Mouse (Mus musculus): Measurements from ENCODE around the gene Tjp3. TPM values are rescaled to one million over a fixed set of nuclear protein-coding genes. Genes with fewer than 3 reads are reported as not detected.

Tjp3 gene
- polyA plus RNA-seq, 1 experiment from 2014 or later = 11.6 TPM

DNA sequence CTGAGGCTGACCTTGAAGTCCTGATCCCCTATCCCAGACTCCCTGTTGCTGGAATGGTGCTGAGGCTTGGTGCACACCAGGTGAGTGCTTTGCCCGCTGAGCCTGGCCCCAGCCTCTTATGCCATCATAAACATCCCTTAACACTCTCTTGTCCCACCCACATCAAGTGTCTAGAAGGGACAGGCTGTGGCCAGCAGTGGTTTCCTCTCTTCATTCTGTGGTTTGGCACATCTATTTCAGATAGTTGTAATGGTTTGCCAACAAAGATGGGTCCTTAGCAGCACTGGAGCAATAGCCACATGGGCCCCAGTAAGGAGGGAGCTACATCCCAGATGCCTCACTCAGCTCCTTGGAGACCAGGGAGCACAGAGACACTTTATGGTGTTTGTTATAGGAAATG is 36.5 kb downstream of the Tjp3 start:
- WGBS = 39% methylated on average over 1 of the region's 1 CpGs
- no peak overlapping the region for H3K9ac ChIP-seq (ENCODE audit: low read depth, low read length)
- H3K27ac ChIP-seq (ENCODE audit: low read depth, low read length) = no peak overlapping the region
- H3K4me1 ChIP-seq (ENCODE audit: control insufficient read depth, insufficient read depth, low read length) = 0 out of 2 replicates have a peak, but pooled peaks cover 10% of the 10 kb centered on the region
- H3K4me3 ChIP-seq (ENCODE audit: low read length) = no peak overlapping the region
- no peak overlapping the region for H3K4me2 ChIP-seq (replicated peaks; ENCODE audit: low read depth, low read length)
- no peak for ATAC-seq (ENCODE audit: low FRiP score, low TSS enrichment)
- H3K27me3 ChIP-seq (ENCODE audit: control insufficient read depth, insufficient read depth, low read length) = peaks cover 55% of the 10 kb centered on the region
- no peaks in the 10 kb centered on the region for H3K36me3 ChIP-seq (ENCODE audit: control insufficient read depth, insufficient read depth, low read length)
- H3K9me3 ChIP-seq (ENCODE audit: control insufficient read depth, low read length) = no peaks in the 10 kb centered on the region

DNA sequence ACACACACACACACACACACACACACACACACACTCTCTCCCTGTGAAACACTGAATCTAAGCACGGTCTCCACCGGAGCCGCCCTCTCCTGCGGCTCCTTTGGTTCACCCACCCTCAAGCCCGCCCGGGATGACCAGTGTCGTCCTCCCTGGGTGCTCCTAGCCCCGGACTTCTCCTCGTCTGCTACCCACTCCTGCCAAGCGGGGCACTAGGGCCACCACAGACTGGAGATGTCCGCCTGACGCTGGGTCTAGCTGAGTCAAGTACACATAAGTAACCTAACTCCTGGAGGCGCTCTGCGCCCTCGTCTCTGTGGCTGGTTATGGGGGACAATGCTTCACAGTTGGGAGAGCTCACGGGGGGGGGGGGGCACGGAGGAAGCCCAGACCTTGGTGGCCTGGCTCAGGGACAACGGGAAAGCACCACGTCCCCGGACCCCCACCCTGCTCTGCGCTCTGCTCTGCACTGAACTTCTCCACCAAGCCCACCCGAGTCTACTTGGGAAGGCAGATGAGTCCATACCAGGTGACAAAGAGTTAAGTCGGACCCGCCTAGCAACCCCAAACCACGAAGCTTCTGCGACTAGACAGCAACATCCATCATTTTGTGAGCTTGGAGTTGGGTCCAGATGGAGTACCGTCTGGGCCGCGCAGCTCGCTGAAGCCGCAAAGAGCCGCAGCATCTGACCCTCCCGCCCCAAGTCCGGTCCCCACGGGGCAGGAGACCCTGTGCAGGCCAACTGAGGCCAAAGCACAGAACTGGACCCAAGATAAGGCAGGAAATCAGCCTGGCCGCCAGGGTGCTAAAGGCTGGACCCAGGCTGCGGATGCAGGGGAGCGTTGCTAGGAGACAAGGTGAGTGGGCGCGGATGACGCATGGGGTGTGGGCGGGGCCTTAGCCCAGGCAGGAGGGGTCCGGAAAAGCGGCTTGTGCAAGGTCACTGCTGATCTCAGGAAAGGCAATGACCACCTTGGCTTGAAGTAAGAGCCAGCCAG is 38.7 kb downstream of the Tjp3 start, which contains the start of gene Matk:
Gene Matk (plus strand): TSS at position 512 of the 996 bp plus-strand sequence.
- WGBS = 10% methylated on average over 44 of the region's 44 CpGs
- Histone ChIP-seq H3K9ac (ENCODE audit: low read depth, low read length) (no peak within 1 kb of the TSS), H3K27me3 (ENCODE audit: control insufficient read depth, insufficient read depth, low read length) (peaks cover 41% of the 10 kb centered on the region), H3K36me3 (ENCODE audit: control insufficient read depth, insufficient read depth, low read length) (no peaks in the 10 kb centered on the region), H3K4me1 (ENCODE audit: control insufficient read depth, insufficient read depth, low read length) (0 out of 2 replicates have a peak, but pooled peaks cover 5% of the 10 kb centered on the region), H3K4me3 (ENCODE audit: low read length) (peak within 1 kb of the TSS; percentile 8; the same call in 1 of the 2 replicates), H3K27ac (ENCODE audit: low read depth, low read length) (no peak within 1 kb of the TSS), H3K4me2 (replicated peaks; ENCODE audit: low read depth, low read length) (no peak within 1 kb of the TSS), H3K9me3 (ENCODE audit: control insufficient read depth, low read length) (no peaks in the 10 kb centered on the region)
- peak; percentile 38; the same call in 1 of the 2 replicates for ATAC-seq (ENCODE audit: low FRiP score, low TSS enrichment)

DNA sequence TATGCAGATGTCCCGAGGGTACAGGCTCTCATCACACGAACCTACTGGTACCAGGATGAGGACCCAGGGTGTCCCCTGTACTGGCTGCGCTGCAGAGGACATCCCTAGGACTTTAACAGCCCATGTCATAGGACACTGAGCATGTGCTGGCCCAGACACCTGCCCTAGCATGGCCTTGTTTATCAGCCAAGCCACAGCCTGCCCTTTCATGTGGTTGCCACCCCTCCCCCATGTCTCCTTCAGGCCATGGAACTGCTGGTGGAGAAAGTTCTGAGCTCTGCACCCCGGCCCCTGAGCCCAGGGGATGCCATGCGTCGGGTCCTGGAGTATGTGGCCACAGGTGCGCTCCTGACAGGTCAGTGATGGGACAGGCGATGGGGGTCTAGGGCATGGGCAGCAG is 41.9 kb downstream of the Tjp3 start:
- Histone ChIP-seq H3K27me3 (ENCODE audit: control insufficient read depth, insufficient read depth, low read length) (peaks cover 25% of the 10 kb centered on the region; the same call in 1 of the 2 replicates), H3K4me2 (replicated peaks; ENCODE audit: low read depth, low read length) (no peak overlapping the region), H3K27ac (ENCODE audit: low read depth, low read length) (no peak overlapping the region), H3K9ac (ENCODE audit: low read depth, low read length) (no peak overlapping the region), H3K4me3 (ENCODE audit: low read length) (no peak overlapping the region), H3K9me3 (ENCODE audit: control insufficient read depth, low read length) (no peaks in the 10 kb centered on the region), H3K4me1 (ENCODE audit: control insufficient read depth, insufficient read depth, low read length) (0 out of 2 replicates have a peak, but pooled peaks cover 3% of the 10 kb centered on the region), H3K36me3 (ENCODE audit: control insufficient read depth, insufficient read depth, low read length) (no peaks in the 10 kb centered on the region)
- ATAC-seq (ENCODE audit: low FRiP score, low TSS enrichment) = no peak
- 80% methylated on average over 8 of the region's 8 CpGs for WGBS

DNA sequence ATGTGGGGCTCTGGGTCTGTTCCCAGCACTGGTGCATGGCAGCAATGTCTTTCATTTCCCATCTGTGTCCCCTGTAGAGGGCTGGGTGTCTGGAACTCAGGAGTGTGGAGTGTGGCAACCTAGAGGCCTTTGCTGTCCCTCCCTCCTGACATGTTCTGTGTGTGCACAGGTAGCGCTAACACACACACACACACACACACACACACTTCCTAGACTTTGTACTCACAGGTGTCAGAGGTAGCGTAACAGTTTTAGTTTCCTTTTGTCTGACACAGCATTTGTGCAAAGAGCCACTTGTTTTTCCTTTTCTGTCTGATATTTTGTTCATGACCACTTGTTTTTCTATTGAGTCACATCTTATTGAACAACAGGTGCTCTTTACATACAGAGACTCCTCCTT is 43.6 kb downstream of the Tjp3 start:
- WGBS = 90% methylated on average over 2 of the region's 2 CpGs
- no peak for ATAC-seq (ENCODE audit: low FRiP score, low TSS enrichment)

DNA sequence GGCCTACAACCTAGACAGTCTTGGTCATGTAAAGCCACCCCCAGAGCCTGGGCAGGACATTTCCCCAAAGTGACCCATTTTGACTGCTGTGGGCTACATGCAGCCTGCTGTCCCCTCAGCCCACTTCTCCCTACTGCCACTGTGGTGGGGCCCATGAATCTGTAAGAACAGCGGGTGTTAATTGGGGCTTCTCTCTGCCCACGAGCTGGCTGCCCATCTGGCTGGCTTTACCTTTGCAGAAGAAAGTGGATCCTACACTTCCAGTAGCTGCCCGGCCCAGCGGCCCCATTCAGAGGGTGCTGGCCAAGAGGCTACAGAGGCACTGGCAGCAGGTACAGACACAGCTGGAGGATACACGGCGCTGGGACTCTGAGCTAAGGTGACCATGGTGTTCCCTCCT is 46.2 kb downstream of the Tjp3 start:
- Histone ChIP-seq H3K4me2 (replicated peaks; ENCODE audit: low read depth, low read length) (no peak overlapping the region), H3K9me3 (ENCODE audit: control insufficient read depth, low read length) (no peaks in the 10 kb centered on the region), H3K4me1 (ENCODE audit: control insufficient read depth, insufficient read depth, low read length) (peaks cover under 1% of the 10 kb centered on the region; the same call in 1 of the 2 replicates), H3K27ac (ENCODE audit: low read depth, low read length) (no peak overlapping the region), H3K9ac (ENCODE audit: low read depth, low read length) (no peak overlapping the region), H3K27me3 (ENCODE audit: control insufficient read depth, insufficient read depth, low read length) (peaks cover 9% of the 10 kb centered on the region; the same call in 1 of the 2 replicates), H3K36me3 (ENCODE audit: control insufficient read depth, insufficient read depth, low read length) (no peaks in the 10 kb centered on the region), H3K4me3 (ENCODE audit: low read length) (no peak overlapping the region)
- no peak for ATAC-seq (ENCODE audit: low FRiP score, low TSS enrichment)
- 89% methylated on average over 6 of the region's 6 CpGs for WGBS

More for the DNA sequence above, 43.6 kb downstream of the Tjp3 start:
- Histone ChIP-seq H3K36me3 (ENCODE audit: control insufficient read depth, insufficient read depth, low read length) (no peaks in the 10 kb centered on the region), H3K27me3 (ENCODE audit: control insufficient read depth, insufficient read depth, low read length) (peaks cover 11% of the 10 kb centered on the region; the same call in 1 of the 2 replicates), H3K9ac (ENCODE audit: low read depth, low read length) (no peak overlapping the region), H3K4me3 (ENCODE audit: low read length) (no peak overlapping the region), H3K4me1 (ENCODE audit: control insufficient read depth, insufficient read depth, low read length) (0 out of 2 replicates have a peak, but pooled peaks cover under 1% of the 10 kb centered on the region), H3K27ac (ENCODE audit: low read depth, low read length) (no peak overlapping the region), H3K9me3 (ENCODE audit: control insufficient read depth, low read length) (no peaks in the 10 kb centered on the region), H3K4me2 (replicated peaks; ENCODE audit: low read depth, low read length) (no peak overlapping the region)

DNA sequence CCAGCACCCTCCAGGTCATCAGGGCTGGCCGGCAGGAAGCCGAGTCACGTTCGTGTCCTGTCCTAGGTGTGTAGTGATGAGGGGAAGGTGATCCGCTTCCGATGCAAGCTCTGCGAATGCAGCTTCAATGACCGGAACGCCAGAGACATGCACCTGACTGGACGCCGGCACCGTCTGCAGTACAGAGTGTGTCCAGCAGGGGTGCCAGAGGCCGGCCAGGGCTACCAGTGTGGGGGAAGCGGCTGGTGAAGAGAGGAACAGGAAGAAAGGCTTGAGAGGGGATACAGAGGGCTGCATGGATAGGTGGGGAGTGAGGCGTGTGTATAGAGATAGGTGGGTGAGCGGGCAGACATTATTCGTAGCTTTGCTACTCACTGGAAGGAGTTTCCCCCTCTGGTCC is 46.8 kb downstream of the Tjp3 start:
- Histone ChIP-seq H3K36me3 (ENCODE audit: control insufficient read depth, insufficient read depth, low read length) (no peaks in the 10 kb centered on the region), H3K27ac (ENCODE audit: low read depth, low read length) (no peak overlapping the region), H3K4me3 (ENCODE audit: low read length) (no peak overlapping the region), H3K27me3 (ENCODE audit: control insufficient read depth, insufficient read depth, low read length) (peaks cover 14% of the 10 kb centered on the region; the same call in 1 of the 2 replicates), H3K4me2 (replicated peaks; ENCODE audit: low read depth, low read length) (no peak overlapping the region), H3K4me1 (ENCODE audit: control insufficient read depth, insufficient read depth, low read length) (peaks cover 5% of the 10 kb centered on the region; the same call in 1 of the 2 replicates), H3K9me3 (ENCODE audit: control insufficient read depth, low read length) (no peaks in the 10 kb centered on the region), H3K9ac (ENCODE audit: low read depth, low read length) (no peak overlapping the region)
- peak; percentile 56; the same call in 1 of the 2 replicates for ATAC-seq (ENCODE audit: low FRiP score, low TSS enrichment)
- 6% methylated on average over 17 of the region's 17 CpGs for WGBS

- Histone ChIP-seq H3K9ac (ENCODE audit: low read depth, low read length) (no peak overlapping the region), H3K4me1 (ENCODE audit: control insufficient read depth, insufficient read depth, low read length) (peaks cover 5% of the 10 kb centered on the region; the same call in 1 of the 2 replicates), H3K9me3 (ENCODE audit: control insufficient read depth, low read length) (no peaks in the 10 kb centered on the region), H3K36me3 (ENCODE audit: control insufficient read depth, insufficient read depth, low read length) (no peaks in the 10 kb centered on the region), H3K4me2 (replicated peaks; ENCODE audit: low read depth, low read length) (no peak overlapping the region), H3K27ac (ENCODE audit: low read depth, low read length) (no peak overlapping the region), H3K27me3 (ENCODE audit: control insufficient read depth, insufficient read depth, low read length) (peaks cover 17% of the 10 kb centered on the region), H3K4me3 (ENCODE audit: low read length) (no peak overlapping the region)
- no peak for ATAC-seq (ENCODE audit: low FRiP score, low TSS enrichment)
- WGBS = 79% methylated on average over 4 of the region's 4 CpGs
Measured at GRCm38 (mm10) chr10:81244146-81244545, 47.2 kb downstream of the Tjp3 start.

- no peaks in the 10 kb centered on the region for H3K36me3 ChIP-seq (ENCODE audit: control insufficient read depth, insufficient read depth, low read length)
- H3K4me1 ChIP-seq (ENCODE audit: control insufficient read depth, insufficient read depth, low read length) = peaks cover 5% of the 10 kb centered on the region; the same call in 1 of the 2 replicates
- no peaks in the 10 kb centered on the region for H3K9me3 ChIP-seq (ENCODE audit: control insufficient read depth, low read length)
- no peak overlapping the region for H3K4me3 ChIP-seq (ENCODE audit: low read length)
- H3K9ac ChIP-seq (ENCODE audit: low read depth, low read length) = no peak overlapping the region
- no peak overlapping the region for H3K4me2 ChIP-seq (replicated peaks; ENCODE audit: low read depth, low read length)
- no peak for ATAC-seq (ENCODE audit: low FRiP score, low TSS enrichment)
- no peak overlapping the region for H3K27ac ChIP-seq (ENCODE audit: low read depth, low read length)
- H3K27me3 ChIP-seq (ENCODE audit: control insufficient read depth, insufficient read depth, low read length) = peaks cover 19% of the 10 kb centered on the region
- 93% methylated on average over 16 of the region's 16 CpGs for WGBS
Measured at GRCm38 (mm10) chr10:81242021-81242420, 49.4 kb downstream of the Tjp3 start.

DNA sequence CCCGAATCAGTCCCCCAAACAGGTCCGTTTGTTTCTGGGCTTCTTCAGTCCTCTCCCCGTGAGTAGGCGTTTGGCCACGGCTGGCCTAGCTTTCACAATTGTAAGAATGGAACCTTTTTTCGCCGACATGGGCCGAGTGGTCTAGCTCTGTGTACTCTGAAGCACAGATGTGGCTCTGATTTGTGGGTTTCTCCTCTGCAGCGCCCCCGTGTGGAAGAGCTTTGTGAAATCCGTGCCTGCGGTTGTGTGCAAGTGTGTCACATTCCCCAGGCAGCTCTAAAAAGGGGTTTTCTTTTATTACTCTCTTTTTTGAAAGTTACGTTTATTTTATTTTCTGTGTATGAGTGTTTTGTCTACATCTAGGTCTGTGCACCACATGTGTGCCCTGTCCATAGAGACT is 50.5 kb downstream of the Tjp3 start:
- H3K4me3 ChIP-seq (ENCODE audit: low read length) = no peak overlapping the region

More for the DNA sequence above, 50.5 kb downstream of the Tjp3 start:
- H3K36me3 ChIP-seq (ENCODE audit: control insufficient read depth, insufficient read depth, low read length) = no peaks in the 10 kb centered on the region
- no peak for ATAC-seq (ENCODE audit: low FRiP score, low TSS enrichment)
- H3K9ac ChIP-seq (ENCODE audit: low read depth, low read length) = no peak overlapping the region
- WGBS = 31% methylated on average over 13 of the region's 13 CpGs
- peaks cover 5% of the 10 kb centered on the region; the same call in 1 of the 2 replicates for H3K4me1 ChIP-seq (ENCODE audit: control insufficient read depth, insufficient read depth, low read length)
- no peak overlapping the region for H3K27ac ChIP-seq (ENCODE audit: low read depth, low read length)
- H3K4me2 ChIP-seq (replicated peaks; ENCODE audit: low read depth, low read length) = no peak overlapping the region
- peaks cover 19% of the 10 kb centered on the region for H3K27me3 ChIP-seq (ENCODE audit: control insufficient read depth, insufficient read depth, low read length)
- no peaks in the 10 kb centered on the region for H3K9me3 ChIP-seq (ENCODE audit: control insufficient read depth, low read length)

All from kidney, embryonic 14.5 days (tissue).